Mouse (Mus musculus) CH12.LX (cell line): Measurements from ENCODE around the gene Fam240b. TPM values are rescaled to one million over a fixed set of nuclear protein-coding genes. Genes with fewer than 3 reads are reported as not detected.

Experiments
- DNase-seq: peaks from one replicate; pipeline ENCODE4 v3.0.0-alpha.2; 2013; ENCODE audit errors: extremely low read depth
- H3K27ac ChIP-seq: 2 replicates; pipeline ENCODE4 v1.5.1; 2012; ENCODE audit warnings: low read depth, mild to moderate bottlenecking, control low read depth, moderate library complexity; ENCODE audit not compliant: insufficient read depth
- H3K27me3 ChIP-seq: replicated peaks from 2 replicates; pipeline ENCODE3; 2012; ENCODE audit warnings: inconsistent platforms
- H3K36me3 ChIP-seq, 2 experiments: replicated peaks in 1 of 2; 2 replicates each; pipeline versions ENCODE3 to v1.6.1; 2012; ENCODE audit warnings: inconsistent platforms in 1 of 2, low read length in 1 of 2, mild to moderate bottlenecking in 1 of 2, mixed read lengths in 1 of 2, moderate library complexity in 1 of 2; ENCODE audit not compliant: control insufficient read depth in 1 of 2, insufficient read depth in 1 of 2
- H3K4me1 ChIP-seq, 2 experiments: 2 replicates each; pipeline ENCODE4 v1.6.1; 2012; ENCODE audit warnings: inconsistent platforms in 1 of 2, moderate library complexity in 1 of 2; ENCODE audit not compliant: insufficient read depth in 2 of 2, control insufficient read depth in 1 of 2
- H3K4me2 ChIP-seq: 2 replicates; pipeline ENCODE4 v1.6.1; 2012; ENCODE audit warnings: low read depth, mild to moderate bottlenecking, control low read depth; ENCODE audit not compliant: poor library complexity, insufficient read depth, severe bottlenecking
- H3K4me3 ChIP-seq, 3 experiments: fragments of 150-350 bp in 1 of 3; sonication (generic) in 1 of 3; replicated peaks in 1 of 3; 2 replicates each; pipeline versions ENCODE3 to v1.5.1; 2011 to 2012; ENCODE audit warnings: low read depth in 2 of 3, low read length in 2 of 3, mild to moderate bottlenecking in 2 of 3, moderate library complexity in 2 of 3, control low read depth in 1 of 3, improper control_type of control experiment in 1 of 3, inconsistent platforms in 1 of 3, mixed read lengths in 1 of 3; ENCODE audit not compliant: poor library complexity in 1 of 3
- H3K79me2 ChIP-seq: replicated peaks from 2 replicates; pipeline ENCODE4 v1.6.1; 2012; ENCODE audit warnings: mild to moderate bottlenecking, moderate library complexity; ENCODE audit not compliant: control insufficient read depth, poor library complexity, insufficient read depth, severe bottlenecking; ENCODE audit errors: extremely low read depth
- H3K9ac ChIP-seq: 2 replicates; pipeline ENCODE4 v1.6.1; 2012; ENCODE audit warnings: low read depth, mild to moderate bottlenecking, control low read depth, moderate library complexity; ENCODE audit not compliant: insufficient read depth
- H3K9me3 ChIP-seq: replicated peaks from 2 replicates; pipeline ENCODE3; 2012; ENCODE audit warnings: low read length, inconsistent platforms, mixed read lengths
- CHD1 ChIP-seq: IDR thresholded peaks from 2 replicates; pipeline ENCODE4 v1.6.1; 2012; ENCODE audit warnings: low read depth, low read length, improper control_type of control experiment, inconsistent platforms
- CTCF ChIP-seq, 2 experiments: IDR thresholded peaks in 1 of 2; conservative IDR thresholded peaks in 1 of 2; 2 replicates each; pipeline ENCODE4 v1.5.1; 2011 to 2012; ENCODE audit warnings: low read depth in 2 of 2, low read length in 2 of 2, improper control_type of control experiment in 1 of 2, inconsistent platforms in 1 of 2, mild to moderate bottlenecking in 1 of 2, moderate library complexity in 1 of 2
- E2F4 ChIP-seq: IDR thresholded peaks from 2 replicates; pipeline ENCODE4 v1.6.1; 2011; ENCODE audit warnings: low read depth, low read length, improper control_type of control experiment; ENCODE audit not compliant: insufficient replicate concordance
- EP300 ChIP-seq: IDR thresholded peaks from 2 replicates; pipeline ENCODE4 v1.6.1; 2011; ENCODE audit warnings: low read length, improper control_type of control experiment
- ETS1 ChIP-seq: conservative IDR thresholded peaks from 2 replicates; pipeline ENCODE4 v1.6.1; 2012; ENCODE audit warnings: low read depth, mild to moderate bottlenecking, inconsistent platforms, low read length, improper control_type of control experiment, moderate library complexity
- IRF4 ChIP-seq: IDR thresholded peaks from 2 replicates; pipeline ENCODE4 v1.6.1; 2014; ENCODE audit warnings: low read depth, mild to moderate bottlenecking, inconsistent platforms, low read length, improper control_type of control experiment
- JUND ChIP-seq: conservative IDR thresholded peaks from 2 replicates; pipeline ENCODE4 v1.6.1; 2011; ENCODE audit warnings: low read depth, low read length, improper control_type of control experiment
- MAFK ChIP-seq: IDR thresholded peaks from 2 replicates; pipeline ENCODE4 v1.6.1; 2011; ENCODE audit warnings: low read length, improper control_type of control experiment; ENCODE audit not compliant: insufficient replicate concordance
- MAX ChIP-seq: IDR thresholded peaks from 2 replicates; pipeline ENCODE4 v1.6.1; 2011; ENCODE audit warnings: low read length, improper control_type of control experiment
- MEF2A ChIP-seq: IDR thresholded peaks from 2 replicates; pipeline ENCODE4 v1.6.1; 2014; ENCODE audit warnings: low read depth, mild to moderate bottlenecking, inconsistent platforms, low read length, improper control_type of control experiment, borderline replicate concordance
- MYC ChIP-seq: IDR thresholded peaks from 2 replicates; pipeline ENCODE4 v1.6.1; 2011; ENCODE audit warnings: low read depth, mild to moderate bottlenecking, improper control_type of control experiment, low read length
- PAX5 ChIP-seq: IDR thresholded peaks from 2 replicates; pipeline ENCODE4 v1.6.1; 2012; ENCODE audit warnings: low read length, inconsistent platforms, mixed read lengths
- POLR2A ChIP-seq: IDR thresholded peaks from 2 replicates; pipeline ENCODE4 v1.6.1; 2011; ENCODE audit warnings: low read depth, mild to moderate bottlenecking, improper control_type of control experiment, low read length
- RCOR1 ChIP-seq: conservative IDR thresholded peaks from 2 replicates; pipeline ENCODE4 v1.6.1; 2012; ENCODE audit warnings: low read depth, mild to moderate bottlenecking, inconsistent platforms, low read length, improper control_type of control experiment
- SIN3A ChIP-seq: IDR thresholded peaks from 2 replicates; pipeline ENCODE4 v1.6.1; 2012; ENCODE audit warnings: low read length, improper control_type of control experiment, inconsistent platforms
- TCF12 ChIP-seq: IDR thresholded peaks from 2 replicates; pipeline ENCODE4 v1.6.1; 2014; ENCODE audit warnings: low read depth, mild to moderate bottlenecking, inconsistent platforms, low read length, improper control_type of control experiment
- UBTF ChIP-seq: IDR thresholded peaks from 2 replicates; pipeline ENCODE4 v1.6.1; 2012; ENCODE audit warnings: low read depth, mild to moderate bottlenecking, inconsistent platforms, low read length, improper control_type of control experiment, moderate library complexity
- USF1 ChIP-seq: IDR thresholded peaks from 2 replicates; pipeline ENCODE4 v1.6.1; 2014; ENCODE audit warnings: low read depth, mild to moderate bottlenecking, inconsistent platforms, low read length, improper control_type of control experiment
- ZC3H11A ChIP-seq: IDR thresholded peaks from 2 replicates; pipeline ENCODE4 v1.6.1; 2012; ENCODE audit warnings: low read depth, mild to moderate bottlenecking, inconsistent platforms, low read length, improper control_type of control experiment
- ZKSCAN1 ChIP-seq: IDR thresholded peaks from 2 replicates; pipeline ENCODE4 v1.6.1; 2012; ENCODE audit warnings: low read depth, inconsistent platforms, low read length, improper control_type of control experiment, borderline replicate concordance
- dilution Hi-C: fragments of 300-500 bp; cut with MboI; formaldehyde crosslinking; loops from 2 replicates; pipeline ENCODE4 v1.14.3; 2020; ENCODE audit warnings: low sequenced_read_pairs; ENCODE audit not compliant: extremely low pct_unique_long_range_greater_than_20kb, extremely low pct_ligation_motif_present
- in situ Hi-C: fragments of 300-500 bp; cut with MboI; formaldehyde crosslinking; loops from 3 replicates; pipeline ENCODE4 v1.14.3; 2019; ENCODE audit warnings: low sequenced_read_pairs, low pct_ligation_motif_present, low pct_unique_long_range_greater_than_20kb, mixed read lengths
- polyA plus RNA-seq: library from polyadenylated mRNA; unstranded; fragments of >175 nt; gene quantifications from 2 replicates; pipeline ENCODE4 v1.2.1, GENCODE M21; 2012; ENCODE audit warnings: low read depth; ENCODE audit not compliant: insufficient read length
- total RNA-seq, 2 experiments: library from RNA; depleted of rRNA; stranded (reverse); fragments of 300-350 nt in 1 of 2; fragments of >200 nt in 1 of 2; gene quantifications; 2 replicates each; pipeline ENCODE4 v1.2.3; 2012 to 2014

The Fam240b gene
- total and polyA plus RNA-seq, 3 experiments, result not detected

DNA sequence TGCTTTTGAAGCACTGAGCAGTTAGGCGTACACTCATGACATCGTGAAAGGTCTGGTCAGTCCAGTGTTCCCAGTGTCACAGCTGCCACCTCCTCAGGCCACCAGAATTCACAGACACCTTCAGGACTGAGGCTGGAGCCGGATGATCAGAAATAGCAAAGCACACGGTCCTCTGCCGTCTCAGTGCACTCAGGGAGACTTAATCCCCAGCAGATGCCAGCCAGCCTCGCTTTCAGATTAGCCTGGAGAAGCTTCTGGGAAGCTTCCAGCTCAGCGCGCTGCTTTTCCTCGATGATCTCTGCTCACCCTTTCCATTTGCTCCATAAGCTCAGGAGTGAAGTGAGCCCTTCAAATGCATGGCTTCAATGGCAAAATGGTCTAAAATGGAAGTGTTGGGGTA lies 32.4 kb downstream of the Fam240b start:
- in situ Hi-C loops, result no loop called here
- Histone ChIP-seq H3K4me3 (no peak overlapping the region), H3K27ac (no peak overlapping the region), H3K9ac (no peak overlapping the region), H3K79me2 (no peaks in the 10 kb centered on the region), H3K27me3 (no peaks in the 10 kb centered on the region), H3K4me1 (no peaks in the 10 kb centered on the region), H3K9me3 (peaks cover 2% of the 10 kb centered on the region), H3K36me3 (no peaks in the 10 kb centered on the region), H3K4me2 (no peak overlapping the region)
- dilution Hi-C loops, result no loop called here
- no peak for TF ChIP-seq MEF2A
- TF ChIP-seq MYC, result no peak
- TF ChIP-seq TCF12, result no peak
- no peak for TF ChIP-seq ZKSCAN1
- TF ChIP-seq PAX5, result no peak
- TF ChIP-seq CHD1, result no peak
- no peak for TF ChIP-seq ETS1
- TF ChIP-seq SIN3A, result no peak
- TF ChIP-seq JUND, result no peak
- no peak for TF ChIP-seq MAFK
- TF ChIP-seq EP300, result no peak
- TF ChIP-seq RCOR1, result no peak
- TF ChIP-seq USF1, result no peak
- no peak for DNase-seq

DNA sequence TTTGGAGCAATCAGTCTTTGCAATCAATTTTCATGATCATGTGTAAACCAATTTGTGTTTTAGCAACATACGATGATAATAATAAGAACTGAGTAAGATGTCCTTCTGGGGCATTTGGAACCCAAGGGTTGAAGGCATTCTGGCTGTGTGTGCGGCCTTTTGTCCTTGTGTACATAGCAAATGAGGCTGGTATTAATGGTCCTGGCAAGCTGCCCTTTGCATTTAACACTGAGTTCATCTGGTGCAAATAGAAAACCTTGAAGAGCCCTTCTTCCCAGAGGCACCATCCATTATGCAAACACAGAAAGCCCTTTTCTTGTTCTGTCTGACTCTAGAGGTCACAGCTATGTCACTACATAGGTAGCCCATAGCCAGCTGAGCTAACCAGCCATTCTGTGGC lies 35.0 kb downstream of the Fam240b start:
- H3K4me1 ChIP-seq, result no peaks in the 10 kb centered on the region
- H3K27ac ChIP-seq, result no peak overlapping the region
- in situ Hi-C loops (no loop called here), dilution Hi-C loops (no loop called here)
- no peaks in the 10 kb centered on the region for H3K36me3 ChIP-seq
- no peaks in the 10 kb centered on the region for H3K27me3 ChIP-seq
- H3K79me2 ChIP-seq, result no peaks in the 10 kb centered on the region
- TF ChIP-seq IRF4 (no peak), CTCF (conservative IDR thresholded peaks at IDR 0.05 in 1 of 2, IDR thresholded peaks at IDR 0.05 in 1 of 2; ENCODE audit: low read depth in 2 of 2, low read length in 2 of 2) (no peak), ZC3H11A (no peak), USF1 (no peak), E2F4 (no peak), UBTF (no peak), POLR2A (no peak), MAX (no peak)
- DNase-seq, result no peak
- peaks cover 2% of the 10 kb centered on the region for H3K9me3 ChIP-seq
- no peak overlapping the region for H3K9ac ChIP-seq
- H3K4me2 ChIP-seq, result no peak overlapping the region
- no peak overlapping the region for H3K4me3 ChIP-seq
